Mouse (Mus musculus) CH12F3 (cell line): ENCODE data around the gene Sik2.

Experiments
- in situ Hi-C: fragments of 300-500 bp; cut with MboI; formaldehyde crosslinking; loops from 2 replicates; pipeline ENCODE4 v1.14.3; 2020; ENCODE audit warnings: low sequenced_read_pairs

Sik2 gene

DNA sequence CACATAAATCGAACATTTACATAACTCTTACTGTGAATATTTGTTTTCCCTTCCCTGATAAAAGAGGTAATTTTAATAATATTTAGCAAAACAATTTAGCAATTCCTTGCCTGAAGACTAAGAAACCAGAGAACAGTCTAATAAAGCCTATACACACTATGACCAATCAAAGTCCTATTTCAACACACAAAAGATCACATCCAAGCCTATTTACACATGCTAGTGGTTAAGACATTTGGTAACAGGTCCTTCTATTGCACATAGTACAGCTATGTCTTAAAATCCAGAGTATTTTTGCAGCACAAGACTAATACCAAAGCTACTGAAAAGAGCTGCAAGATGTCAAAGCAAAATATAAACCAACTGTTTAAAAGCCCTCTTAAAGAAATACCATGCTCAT is 4.8 kb downstream of the Sik2 start:
- in situ Hi-C loops: no loop called here

DNA sequence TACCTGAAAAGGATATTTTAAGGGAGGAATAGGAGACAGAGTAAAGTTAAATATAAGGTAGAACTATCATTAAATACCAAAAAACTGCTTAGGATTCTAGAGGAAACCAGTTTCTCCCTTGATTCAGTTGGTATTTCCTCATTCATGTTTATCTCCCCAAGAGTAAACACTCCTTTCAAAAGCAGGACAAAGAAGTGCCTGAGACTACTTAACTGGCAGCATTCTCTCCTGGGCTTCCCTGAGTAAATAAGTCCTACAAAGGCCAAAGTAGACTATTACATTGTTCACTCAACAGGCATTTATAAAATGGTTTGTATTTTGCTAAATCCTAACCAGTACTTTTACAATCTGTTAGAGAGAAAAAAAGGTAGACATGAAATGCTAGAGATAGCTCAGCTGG is 22.2 kb downstream of the Sik2 start:
- in situ Hi-C loops: no loop called here

DNA sequence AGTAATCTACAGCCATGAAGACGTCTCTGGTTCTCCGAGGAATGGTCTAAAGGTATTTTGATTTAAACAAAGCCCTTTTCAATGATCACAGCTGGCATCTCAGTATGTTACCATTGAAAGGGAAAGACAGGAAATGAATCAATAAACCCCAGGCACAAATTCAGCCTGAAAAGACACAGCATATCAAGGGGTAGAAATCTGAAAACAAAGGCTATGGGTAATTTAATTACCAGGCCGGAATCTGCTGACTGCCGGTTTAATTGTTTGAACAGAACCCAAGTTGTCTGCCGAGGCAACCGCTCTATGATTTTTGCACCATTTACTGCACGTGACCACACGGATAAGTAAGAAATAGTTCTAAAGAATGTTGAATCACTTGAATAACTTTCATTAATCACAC is 22.8 kb downstream of the Sik2 start:
- in situ Hi-C loops: no loop called here

DNA sequence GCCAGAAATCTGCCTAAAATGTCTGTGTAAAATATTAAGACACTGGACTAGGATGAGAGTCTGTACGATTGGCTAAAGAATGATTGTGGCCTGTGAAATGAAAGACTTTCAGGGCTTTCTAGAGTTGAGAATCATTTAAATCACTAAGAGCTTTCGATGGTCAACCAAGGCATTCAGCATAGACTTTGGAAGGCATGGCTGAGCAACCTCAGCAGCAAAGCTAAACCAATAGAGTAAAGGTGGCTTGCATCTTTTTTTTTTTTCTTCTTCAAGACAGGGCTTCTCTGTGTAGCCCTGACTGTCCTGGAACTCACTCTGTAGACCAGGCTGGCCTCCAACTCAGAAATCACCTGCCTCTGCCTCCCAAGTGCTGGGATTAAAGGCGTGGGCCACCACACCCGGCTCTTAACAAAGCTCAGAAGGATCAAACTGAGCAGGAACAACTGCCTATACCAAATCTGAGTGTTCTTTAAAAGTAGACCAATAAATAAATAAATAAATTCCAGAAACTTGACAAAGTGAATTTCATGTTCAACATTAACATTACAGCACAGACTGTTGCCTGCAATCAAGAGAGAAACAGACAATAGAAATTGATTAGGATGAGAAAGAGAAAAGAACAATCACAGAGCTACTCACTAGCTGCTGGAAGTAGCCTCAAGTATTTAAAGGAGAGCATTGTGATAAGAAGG is 27.2 kb downstream of the Sik2 start:
- in situ Hi-C loops: no loop called here

DNA sequence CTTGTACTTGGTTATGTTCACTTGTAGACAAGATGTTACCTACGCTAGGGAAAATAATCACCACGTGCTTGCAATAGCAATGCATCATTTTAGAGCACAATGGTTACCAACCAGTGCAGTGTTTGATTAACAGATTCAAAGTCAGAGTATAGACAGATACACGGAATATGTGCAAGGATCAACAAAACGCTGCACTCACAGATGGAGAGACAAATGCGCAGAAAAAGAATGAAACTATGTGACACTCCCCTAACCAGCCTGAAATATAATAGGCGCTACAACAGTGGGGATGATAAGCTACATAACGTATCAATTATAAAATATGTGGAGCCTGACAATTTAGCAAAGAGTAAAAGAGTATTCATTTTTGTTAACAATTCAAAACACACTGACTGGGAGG is 34.2 kb downstream of the Sik2 start:
- in situ Hi-C loops: no loop called here

DNA sequence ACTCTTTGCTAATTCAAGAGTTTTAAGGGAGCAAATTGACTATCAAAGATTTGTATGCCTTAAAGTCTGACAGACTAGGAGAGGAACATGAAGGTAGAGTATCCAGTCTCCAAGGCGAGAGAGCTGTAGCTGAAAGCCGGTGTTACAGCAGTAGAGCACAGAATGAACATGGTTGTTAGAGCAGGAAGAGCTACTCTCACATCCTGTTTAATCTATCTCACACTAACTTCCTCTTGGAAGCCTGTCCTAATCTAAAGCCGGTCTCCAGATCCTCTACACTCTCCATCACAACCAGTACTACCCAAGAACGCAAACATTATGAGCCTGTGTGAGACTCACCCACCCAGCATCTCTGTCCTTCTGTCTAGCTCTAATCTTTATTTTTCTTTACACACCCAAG is 38.5 kb downstream of the Sik2 start:
- in situ Hi-C loops: no loop called here

DNA sequence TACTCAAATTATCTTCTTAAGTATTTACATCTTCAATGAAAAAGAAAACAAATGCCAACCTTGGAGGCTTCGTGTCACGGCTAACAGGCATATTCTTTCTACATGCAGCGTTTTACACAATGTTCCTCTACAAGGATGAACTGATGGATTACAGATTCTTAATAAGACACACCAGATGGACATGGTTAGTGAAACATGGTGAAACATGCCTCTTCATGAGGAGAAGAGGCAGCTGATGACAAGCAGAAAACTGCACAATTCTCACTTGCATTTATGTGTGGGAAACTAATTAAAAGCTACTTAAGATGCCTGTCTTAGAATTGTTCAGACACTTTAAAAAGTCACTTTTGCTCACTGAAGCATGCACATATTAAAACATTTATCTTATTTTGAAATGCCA is 39.6 kb downstream of the Sik2 start:
- in situ Hi-C loops: no loop called here

DNA sequence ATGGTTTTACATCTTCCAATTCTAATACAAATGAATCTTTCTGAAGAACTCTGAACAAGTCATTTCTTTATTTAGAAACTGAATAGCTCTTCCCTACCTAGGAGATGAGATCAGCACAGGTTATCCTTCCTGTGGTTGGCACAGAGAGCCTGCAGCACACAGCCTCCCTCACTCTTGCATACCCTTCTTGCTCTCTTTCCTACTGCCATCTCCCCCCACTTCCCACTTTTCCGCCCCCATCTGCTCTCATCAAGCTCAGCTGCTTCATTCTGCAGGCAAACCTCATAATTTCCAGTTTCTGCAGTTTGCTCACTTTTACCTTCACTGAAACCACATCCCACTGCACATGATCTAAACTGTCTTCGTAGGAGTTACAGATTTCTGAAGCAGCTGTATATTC is 42.6 kb downstream of the Sik2 start:
- in situ Hi-C loops: no loop called here

DNA sequence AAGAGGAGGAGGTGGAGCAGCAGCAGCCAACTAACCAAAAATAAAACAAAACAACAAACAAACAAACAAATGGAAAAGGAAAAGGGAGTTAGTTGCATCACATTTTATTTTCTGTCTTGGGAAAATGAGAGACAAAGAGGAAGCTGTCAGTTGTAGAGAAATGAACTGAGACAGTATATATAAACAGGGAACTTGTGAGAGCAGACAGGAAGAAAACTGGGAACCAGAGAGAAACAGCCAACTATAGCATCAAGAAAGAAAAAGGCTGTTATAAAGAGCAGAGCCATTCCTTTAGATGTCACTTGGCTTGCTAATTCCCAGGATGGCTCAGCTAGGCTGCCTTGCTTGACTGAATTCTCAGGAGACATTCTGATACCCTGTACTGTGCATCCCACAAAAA is 43.5 kb downstream of the Sik2 start:
- in situ Hi-C loops: no loop called here

DNA sequence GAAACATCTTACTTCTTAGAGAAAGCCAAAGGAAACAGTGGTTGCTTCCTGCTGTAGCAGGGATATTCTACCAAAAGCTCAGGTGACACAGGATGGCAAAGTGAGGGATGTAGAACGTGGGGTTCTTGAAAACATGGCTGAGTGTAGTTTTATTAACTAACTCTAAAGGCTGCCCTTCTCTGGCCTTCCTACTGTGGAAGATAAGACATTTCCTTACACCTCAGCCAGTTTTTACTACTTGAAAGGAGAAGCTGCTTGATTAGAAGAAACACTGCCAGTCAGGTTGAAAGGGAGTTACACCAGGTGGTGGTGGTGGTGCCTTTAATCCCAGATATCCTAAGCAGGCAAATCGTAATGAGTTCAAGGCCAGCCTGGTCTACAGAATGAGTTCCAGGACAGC is 44.0 kb downstream of the Sik2 start:
- in situ Hi-C loops: no loop called here

DNA sequence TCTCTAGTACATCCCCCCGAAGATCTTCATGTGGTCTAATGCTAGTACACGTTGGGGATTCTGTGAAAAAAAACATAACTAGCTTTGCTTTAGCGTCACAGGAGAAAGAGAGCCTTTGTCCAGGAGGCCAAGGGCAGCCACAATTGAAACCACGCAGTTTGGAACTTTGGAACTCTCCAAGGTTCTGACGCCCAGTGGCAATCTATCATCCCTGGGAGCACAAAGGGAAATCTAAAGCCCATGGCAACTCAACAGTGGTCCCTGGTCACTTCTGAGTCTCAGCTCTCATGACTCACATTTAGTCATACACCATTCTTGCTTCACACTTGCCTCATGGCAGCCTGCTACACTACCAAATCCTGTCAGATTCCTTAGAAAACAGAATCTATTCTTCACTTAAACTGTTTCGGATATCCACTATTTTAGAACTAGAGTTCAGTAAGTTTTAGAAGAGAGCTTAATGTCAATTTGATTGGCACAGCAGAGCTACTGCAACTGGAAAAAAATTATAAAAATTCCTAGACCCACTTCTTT is 50.9 kb downstream of the Sik2 start:
- in situ Hi-C loops: no loop called here

DNA sequence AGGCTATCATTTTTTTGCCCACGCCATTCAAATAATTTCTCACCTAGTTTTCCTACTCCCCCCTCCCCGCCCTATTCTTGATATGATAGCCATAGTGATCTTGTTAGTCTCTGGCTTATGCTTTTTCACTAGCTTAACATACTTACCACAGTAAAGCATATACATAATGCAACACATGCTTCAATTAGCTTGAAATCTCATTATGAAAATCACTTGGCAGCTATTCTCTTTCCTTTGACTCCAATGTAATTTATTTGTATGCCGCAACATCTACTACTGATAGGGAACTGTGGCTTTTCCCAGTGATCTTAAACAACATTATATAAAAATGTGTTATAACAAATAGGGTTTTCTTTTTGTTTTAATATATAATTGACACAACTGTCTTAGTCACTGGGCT is 53.7 kb downstream of the Sik2 start:
- in situ Hi-C loops: no loop called here

DNA sequence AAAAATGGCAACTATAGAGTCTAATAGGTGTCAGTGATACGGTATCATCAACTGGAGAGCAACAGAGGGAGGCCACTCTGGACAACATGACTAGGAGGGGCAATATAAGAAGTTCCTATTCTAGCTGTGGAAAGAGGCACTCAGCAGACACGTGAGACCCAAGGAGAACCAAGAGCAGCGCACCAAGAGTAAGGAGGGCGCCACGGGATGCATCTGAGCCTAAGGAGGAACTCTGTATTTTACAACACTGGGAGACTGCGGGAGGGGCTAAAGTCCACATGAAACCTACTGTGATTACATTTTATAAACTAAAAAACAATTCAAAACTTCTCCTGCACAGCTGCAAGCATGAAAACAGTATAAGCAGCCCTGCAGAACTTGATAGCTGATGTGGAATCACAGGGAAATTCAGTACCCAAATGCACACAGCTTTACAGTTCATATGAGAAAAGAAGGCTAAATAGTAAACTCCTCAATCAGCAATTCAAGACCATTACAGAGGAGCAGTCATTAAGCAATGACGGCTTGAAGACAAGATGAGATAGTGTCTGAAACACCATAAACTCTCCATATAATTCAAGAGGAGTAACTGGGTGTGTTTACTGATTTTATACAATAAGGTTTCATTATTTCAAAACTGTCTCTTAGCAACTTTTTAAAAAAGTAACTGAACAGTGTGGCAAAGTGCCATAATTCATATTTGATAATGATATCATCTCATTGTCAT is 60.6 kb downstream of the Sik2 start:
- in situ Hi-C loops: no loop called here

DNA sequence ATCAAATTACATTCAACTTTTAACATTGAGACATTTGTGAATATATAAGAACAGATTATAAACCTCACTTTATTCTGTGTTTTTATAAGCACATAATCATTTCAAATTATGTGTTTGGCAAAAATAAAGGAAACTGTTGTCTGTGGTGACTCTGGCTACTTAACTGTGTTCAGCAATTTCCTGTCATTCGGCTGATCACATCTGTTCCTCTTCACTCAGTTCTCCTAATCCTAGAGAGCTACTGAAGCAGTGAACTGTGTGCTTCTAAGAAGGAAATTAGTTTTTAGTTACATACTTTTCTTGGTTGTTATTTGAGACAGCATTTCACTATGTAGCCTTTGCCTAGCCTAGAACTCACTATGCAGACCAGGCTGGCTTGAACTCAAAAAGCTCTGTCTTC is 62.5 kb downstream of the Sik2 start:
- in situ Hi-C loops: no loop called here

DNA sequence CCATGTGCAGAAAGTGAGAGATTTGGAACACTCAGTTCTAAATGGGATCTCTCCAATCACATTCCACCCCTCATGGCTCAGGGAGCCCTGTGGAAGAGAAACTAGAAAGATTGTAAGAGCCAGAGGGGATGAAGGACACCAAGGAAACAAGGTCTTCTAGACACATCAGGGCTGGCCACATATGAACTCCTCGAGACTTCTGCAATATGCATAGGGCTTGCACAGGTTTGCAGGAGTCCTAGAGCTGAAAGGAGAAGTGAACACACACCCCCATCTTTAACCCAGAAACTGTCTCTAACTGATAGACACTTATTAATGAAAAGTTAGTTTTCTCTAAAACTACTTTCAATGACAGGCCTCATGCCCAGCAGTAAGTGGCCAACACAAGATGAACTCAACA is 64.0 kb downstream of the Sik2 start:
- in situ Hi-C loops: no loop called here

DNA sequence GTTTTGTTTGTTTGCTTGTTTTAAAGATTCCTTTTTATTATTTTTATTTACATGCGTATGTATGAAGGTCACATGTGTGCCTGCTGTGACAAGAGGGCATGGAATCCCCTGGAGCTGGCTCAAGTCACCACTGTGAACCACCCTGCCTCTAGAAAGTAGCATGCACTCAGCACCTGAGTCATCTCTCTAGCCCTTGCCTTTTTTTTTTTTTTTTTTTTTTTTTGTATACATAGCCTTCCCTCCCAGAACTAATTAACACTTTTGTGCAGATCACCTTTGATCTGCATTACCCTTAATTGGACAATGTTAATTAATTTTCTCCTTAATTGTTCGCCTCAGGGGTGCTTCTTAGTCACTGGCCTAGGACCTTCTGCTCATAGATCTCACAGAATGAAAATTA is 66.2 kb downstream of the Sik2 start:
- in situ Hi-C loops: no loop called here

DNA sequence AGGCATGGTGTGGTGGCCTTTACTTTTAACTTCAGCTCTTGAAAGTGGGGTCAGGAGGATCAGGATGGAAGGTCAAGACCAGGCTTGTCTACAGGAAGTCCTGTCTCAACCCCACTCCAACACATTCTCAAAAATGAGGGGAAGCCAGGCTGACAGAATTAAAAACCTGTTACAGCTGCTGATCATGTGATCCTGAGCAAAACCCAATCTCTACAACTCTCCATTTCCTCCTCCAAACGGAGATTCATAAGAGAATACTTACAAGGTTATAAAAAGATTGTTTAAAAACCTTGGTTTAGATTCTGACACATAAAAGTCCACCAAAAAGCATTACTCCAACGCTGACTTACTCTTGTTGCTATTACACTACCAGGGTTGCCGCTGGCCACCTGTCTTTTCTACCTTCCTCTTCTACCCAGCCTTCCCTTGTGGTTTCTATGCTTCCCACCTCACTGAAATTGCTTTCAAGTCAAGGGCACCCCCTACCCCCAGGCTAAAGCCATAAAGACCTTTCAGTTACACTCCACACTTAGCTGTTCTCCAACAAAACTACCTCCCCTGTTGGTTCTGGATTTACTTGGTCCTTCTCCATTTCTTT is 67.0 kb downstream of the Sik2 start:
- in situ Hi-C loops: no loop called here

DNA sequence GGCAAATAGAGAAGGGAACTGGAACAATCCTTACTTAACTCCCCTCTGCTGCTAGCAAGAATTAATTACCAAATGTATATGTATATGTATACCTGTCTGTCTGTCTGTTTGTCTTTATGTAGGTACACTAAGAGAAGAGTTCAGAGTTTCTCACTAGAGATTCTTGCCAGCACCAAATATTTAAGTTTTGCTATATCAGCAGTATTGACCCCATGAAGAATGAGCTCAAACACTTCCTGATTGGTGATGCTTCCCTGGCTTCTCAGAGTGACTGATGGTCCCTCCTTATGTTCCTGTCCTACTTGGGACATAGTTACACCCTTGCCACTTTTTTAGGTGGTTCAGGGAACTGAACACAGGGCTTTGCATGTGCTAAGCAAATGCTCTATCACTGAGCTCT is 78.9 kb downstream of the Sik2 start:
- in situ Hi-C loops: no loop called here

DNA sequence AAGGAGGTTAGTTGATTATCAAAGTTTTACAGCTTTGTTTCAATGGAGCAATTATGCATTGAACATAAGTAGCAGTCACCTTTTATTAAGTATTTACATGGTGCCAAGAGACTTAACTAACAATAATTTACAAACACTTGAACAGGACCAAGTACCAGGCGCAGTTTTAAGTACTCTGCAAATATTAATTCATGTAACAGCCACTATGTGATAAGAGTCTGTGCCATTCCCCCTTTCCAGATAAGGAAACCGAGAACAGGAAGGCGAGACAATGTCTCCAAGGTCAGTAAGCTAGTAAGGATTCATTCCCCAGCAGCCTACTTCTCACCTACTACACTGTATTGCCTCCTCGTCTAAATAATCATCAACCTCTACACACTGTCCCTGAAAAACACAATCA is 83.1 kb downstream of the Sik2 start:
- in situ Hi-C loops: no loop called here

DNA sequence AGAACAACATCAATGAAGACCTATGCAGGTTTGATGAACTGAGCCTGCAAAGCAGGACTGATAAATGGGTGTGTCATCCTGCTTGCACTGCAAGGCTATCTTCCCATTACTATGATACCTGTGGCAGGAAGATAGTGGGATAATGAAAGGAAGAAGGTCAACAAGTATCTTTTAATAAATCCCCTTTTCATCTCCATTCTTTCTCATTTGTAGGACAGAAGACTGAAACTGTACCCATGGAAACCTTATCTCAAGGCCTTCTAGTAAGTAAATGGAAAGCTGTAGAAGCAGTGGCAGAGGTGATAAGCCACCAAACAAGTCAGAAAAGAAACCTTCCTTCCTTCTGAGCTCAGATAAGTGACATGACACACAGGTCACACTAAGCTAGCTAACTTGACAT is 84.4 kb downstream of the Sik2 start:
- in situ Hi-C loops: no loop called here

DNA sequence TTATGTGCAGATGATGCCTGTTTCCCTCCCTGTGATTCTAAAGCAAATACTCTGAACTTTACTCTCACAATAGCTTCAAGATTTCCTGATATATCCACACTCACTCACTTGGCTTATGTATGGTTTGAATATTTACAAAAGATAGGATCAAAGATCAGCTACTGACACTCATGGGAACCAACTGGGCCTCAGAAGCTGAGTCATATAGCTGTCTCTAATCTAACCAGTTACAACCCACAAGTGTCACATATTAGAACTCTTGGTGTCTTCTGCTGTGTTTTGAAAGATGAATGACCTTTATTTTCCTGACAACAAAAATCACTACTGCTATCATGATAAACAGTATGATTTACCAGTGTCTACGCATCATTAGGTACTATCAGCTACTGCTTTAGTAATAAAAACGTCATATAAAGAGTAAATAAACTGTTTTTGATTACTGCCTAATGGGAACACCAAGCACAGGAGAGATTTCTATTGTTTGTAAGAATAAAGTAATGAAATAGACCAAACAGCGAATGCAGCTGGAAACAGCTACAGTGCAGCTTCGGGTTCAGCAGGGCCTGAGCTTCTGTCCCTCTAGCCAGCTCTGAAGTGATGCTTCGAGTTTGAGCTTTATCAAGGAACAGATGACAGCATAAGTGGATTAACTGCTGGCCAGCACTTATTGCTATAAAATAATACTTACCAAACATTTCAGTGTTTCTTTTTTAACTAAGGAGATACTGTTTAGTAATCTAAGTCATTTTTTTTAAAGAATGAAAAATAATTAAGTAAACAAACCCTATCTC is 86.3 kb downstream of the Sik2 start:
- in situ Hi-C loops: no loop called here
